Mouse (Mus musculus) testis, postnatal 14 days (tissue): ENCODE data around the gene 1700021F05Rik.
A peak's percentile ranks its signal among the peaks of the same experiment; 100 is the strongest.

Experiments used
- DNase-seq: peaks from one replicate; pipeline ENCODE4 v3.0.0; 2021; ENCODE audit warnings: low spot score

1700021F05Rik gene

GRCm38 (mm10) chr10:43482021-43482420, 58.8 kb downstream of the 1700021F05Rik start:
- no peak for DNase-seq

- no peak for DNase-seq
These were observed 59.6 kb downstream of the 1700021F05Rik start for GRCm38 (mm10) chr10:43481179-43481578.

DNA sequence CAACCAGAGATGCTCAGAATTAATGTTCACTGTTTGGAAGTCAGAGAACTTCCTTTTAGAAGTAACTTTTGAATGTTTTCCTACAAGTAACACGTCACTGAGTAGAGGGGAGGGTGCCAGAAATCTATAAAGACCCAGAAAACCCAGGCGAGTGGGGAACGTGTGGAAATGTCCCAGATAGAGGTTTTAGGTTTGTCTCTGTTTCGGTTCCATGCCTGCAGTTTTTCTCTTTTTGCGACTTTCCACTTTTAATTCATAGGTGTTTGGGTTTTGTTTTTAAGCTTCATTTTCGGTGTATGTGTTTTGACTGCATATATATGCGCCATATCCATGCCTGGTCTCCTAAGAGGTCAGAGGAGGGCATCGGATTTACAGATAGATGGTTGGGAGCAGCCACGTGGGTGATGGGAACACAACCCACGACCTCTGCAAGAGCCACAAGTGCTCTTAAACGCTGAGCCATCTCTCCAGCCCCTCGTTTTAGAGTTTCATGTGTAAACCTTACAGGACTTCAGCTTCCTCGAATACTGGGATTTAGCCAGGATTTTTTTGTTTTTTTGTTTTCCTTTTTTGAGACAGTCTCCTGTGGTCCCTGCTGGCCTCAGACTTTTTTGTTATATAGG, 60.5 kb downstream of the 1700021F05Rik start:
- DNase-seq = no peak

DNA sequence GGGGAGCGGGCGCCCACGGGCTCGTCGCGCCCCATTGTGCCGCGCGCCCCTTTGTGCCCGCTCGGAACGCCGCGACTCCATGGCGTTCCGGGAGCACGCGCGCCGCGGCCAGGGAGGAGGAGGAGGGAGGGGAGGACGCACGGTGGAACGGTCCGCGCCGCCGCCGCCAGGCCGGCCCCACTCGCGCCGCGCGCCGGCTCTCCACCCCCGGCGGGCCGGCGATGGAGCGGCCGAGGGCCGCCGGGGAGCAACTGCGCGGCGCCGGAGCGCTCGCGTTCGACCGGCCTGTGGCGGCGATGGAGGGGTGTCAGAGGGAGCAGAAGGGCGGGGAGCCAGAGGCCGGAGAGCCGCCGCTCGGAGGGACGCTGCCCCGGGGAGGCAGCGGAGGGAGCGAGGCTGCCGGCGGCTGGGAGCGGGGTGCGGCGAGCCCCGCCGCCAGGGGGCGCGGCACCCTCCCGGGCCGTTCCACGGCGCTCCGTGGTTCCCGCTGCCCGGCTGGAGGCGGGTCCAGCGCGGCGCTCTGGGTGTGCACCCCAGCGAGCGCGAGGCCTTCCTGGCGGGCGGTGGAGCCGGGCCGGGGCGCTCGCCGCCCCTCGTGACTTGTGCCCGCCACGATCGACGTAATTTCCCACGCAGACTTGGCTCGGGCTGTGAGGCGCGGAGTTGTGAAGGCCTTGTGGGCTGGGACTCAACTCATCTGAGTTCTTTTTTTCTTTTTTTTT, 61.2 kb downstream of the 1700021F05Rik start:
- peak; percentile 86 for DNase-seq

DNA sequence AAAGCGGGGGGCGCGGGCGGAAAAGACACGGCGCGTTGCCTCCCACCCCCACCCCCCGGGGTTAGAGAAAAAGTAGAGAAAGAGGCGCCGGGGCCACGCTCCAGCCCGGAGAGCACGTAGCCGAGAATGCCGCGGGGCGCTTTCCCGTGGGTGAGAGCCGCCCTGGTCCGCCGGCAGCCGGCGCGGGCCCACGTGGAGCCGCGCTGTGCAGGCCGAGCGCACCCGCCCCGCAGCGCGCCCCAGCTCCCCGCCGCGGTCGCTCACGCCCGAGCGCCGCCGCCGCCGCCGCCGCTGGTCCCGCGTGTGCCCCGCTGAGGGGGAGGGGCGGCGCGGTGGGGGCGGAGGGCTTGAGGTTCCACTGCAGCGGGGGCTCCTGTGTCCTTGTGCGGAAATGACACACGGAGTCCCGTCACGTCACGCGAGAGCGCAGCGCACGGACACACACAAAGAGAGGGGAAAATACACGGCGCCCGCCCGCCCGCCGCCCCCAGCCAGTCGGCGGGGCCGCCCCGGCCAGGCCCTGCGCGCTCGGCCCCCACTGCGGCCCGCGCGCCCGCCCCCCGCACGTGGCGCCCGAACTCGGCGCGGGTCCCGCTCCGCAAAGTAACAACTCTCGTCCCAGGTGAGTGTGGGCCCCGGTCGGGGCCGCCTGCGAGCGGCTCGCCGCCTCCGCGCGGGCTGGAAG, 61.9 kb downstream of the 1700021F05Rik start, which contains the start of gene Bend3:
TSS of gene Bend3 (plus strand) at position 81 of the 685 bp plus-strand sequence.
- peak; percentile 78 for DNase-seq

DNA sequence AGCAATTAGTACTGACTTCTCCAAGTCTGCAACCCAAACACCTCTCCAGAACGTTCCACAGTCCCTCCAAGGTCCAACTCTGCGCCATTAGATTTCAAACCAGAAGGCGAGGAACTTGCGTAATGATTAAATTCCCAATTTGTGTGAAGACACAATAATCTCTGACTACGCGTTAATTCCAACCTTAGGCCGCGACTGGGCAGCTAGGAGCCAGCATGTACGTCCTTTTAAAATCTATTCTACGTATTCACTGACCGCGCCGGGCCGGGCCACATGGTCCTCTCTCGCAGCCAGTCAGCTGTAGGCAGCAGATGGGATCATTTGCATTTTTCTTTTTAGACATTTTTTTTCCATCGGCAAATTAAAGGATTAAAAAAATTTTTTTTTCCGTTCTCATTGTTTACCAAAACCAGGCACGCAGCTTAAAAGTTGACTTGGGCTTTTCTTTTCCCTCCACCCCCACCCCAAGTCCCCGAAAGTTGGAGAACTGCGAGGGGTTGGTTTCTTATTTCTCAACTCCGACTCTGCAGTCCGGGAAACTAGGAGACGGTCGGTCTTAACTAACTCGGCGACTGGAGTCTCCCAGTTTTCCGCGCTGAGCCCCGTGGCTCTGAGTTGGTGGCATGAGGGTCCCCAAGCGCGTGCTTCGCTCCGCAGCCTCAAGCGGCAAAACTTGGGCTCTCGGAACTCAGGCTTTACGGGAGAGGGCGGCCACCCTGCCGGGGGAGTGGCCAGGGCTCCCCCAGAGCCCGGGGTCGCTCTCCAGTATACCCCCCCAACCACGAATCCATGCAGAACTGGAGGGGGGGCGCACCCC, 62.7 kb downstream of the 1700021F05Rik start:
- peak; percentile 53 for DNase-seq

- DNase-seq = no peak
These were observed 63.3 kb downstream of the 1700021F05Rik start for GRCm38 (mm10) chr10:43477459-43477858.

DNA sequence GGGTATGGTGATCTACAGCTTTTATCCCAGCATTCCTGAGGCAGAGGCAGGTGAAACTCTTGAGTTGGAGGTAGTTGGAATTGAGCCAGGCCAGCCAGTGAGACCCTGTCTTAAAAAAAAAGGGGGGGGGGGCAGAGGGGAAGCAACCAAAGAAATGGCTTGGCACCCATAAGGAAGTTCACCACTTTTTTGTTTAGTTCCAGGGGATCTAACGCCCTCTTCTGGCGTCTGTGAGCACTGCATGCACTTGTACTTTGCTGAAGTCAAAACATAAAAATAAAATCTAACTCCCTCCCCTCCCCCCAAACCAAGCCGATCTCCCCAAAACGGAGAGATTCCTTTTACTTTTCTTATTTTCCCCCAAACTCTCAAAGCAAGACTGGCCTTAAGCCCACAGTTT, 65.4 kb downstream of the 1700021F05Rik start:
- DNase-seq = no peak
